Mouse (Mus musculus) limb, embryonic 13.5 days (tissue): ENCODE results near the gene Vmn1r163. TPM values are rescaled to one million over a fixed set of nuclear protein-coding genes. Genes with fewer than 3 reads are reported as not detected.
"Not testable (repeated sequence)": the region's sequence is repeated elsewhere in the genome, so short reads cannot be mapped to it uniquely, and the experiment has no call there.

ENCODE experiments used
- ATAC-seq: fragments of 200-750 bp; cut with Nextera tagmentation; 2 replicates; pipeline ENCODE4 v1.8.0; 2017; ENCODE audit warnings: low read depth, moderate number of reproducible peaks, moderate TSS enrichment; ENCODE audit not compliant: low FRiP score
- H3K27ac ChIP-seq: fragments of 300-500 bp; sonication (generic); 2 replicates; pipeline ENCODE4 v1.5.1; 2015; ENCODE audit warnings: inconsistent platforms, mild to moderate bottlenecking, moderate library complexity
- H3K27me3 ChIP-seq: fragments of 300-500 bp; sonication (generic); 2 replicates; pipeline ENCODE4 v1.6.1; 2015; ENCODE audit warnings: mild to moderate bottlenecking, inconsistent platforms
- H3K36me3 ChIP-seq: fragments of 300-500 bp; sonication (generic); 2 replicates; pipeline ENCODE4 v1.6.1; 2015; ENCODE audit warnings: inconsistent platforms, mild to moderate bottlenecking, moderate library complexity
- H3K4me1 ChIP-seq: fragments of 300-500 bp; sonication (generic); 2 replicates; pipeline ENCODE4 v1.6.1; 2015; ENCODE audit warnings: inconsistent platforms
- H3K4me2 ChIP-seq: fragments of 300-500 bp; sonication (generic); replicated peaks from 2 replicates; pipeline ENCODE4 v1.6.1; 2015; ENCODE audit warnings: inconsistent platforms, mild to moderate bottlenecking, moderate library complexity
- H3K4me3 ChIP-seq: fragments of 300-500 bp; sonication (generic); 2 replicates; pipeline ENCODE4 v1.5.1; 2015; ENCODE audit warnings: moderate library complexity, mild to moderate bottlenecking, inconsistent platforms
- H3K9ac ChIP-seq: fragments of 300-500 bp; sonication (generic); 2 replicates; pipeline ENCODE4 v1.6.1; 2015; ENCODE audit warnings: mild to moderate bottlenecking, inconsistent platforms
- H3K9me3 ChIP-seq: fragments of 300-500 bp; sonication (generic); 2 replicates; pipeline ENCODE4 v1.6.1; 2016; ENCODE audit warnings: inconsistent platforms
- WGBS: fragments of 180-500 bp; shearing (Covaris S2); methylation state at CpG from one replicate; pipeline ENCODE4 v1.1.7; 2015; 5-methylcytosine and 5-hydroxymethylcytosine counted together
- polyA plus RNA-seq: library from polyadenylated mRNA; unstranded; fragments of >200 nt; fragmentation: Nextera tagmentation; extraction: Ambion mirVana; gene quantifications from 2 replicates; pipeline ENCODE4 v1.2.1, GENCODE M21; 2015

The Vmn1r163 gene
- polyA plus RNA-seq: not detected in 2 replicates

DNA sequence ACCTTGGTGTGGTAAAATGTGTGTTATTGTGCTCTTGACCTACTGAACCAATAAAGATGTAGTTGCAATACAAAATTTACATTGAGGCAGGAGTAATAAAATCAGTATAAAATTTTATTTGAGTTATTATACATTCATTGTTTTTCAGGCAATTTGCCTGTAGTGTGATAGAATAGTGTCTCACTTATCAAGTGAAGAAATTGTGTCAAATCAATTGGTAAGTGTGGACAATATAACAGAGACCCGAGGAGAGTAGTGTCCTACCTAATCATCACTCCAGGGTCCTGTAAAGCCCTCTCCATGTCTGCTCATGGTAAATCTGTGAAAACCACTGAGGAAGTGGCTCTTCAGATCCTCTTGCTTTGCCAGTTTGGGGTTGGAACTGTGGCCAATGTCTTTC, at the start of gene Vmn1r163:
Gene Vmn1r163, plus strand, starts transcription at position 301 of the 400 bp plus-strand sequence.
- H3K9ac ChIP-seq, H3K4me2 ChIP-seq, H3K36me3 ChIP-seq, H3K4me3 ChIP-seq, H3K4me1 ChIP-seq, H3K27ac ChIP-seq, H3K9me3 ChIP-seq, H3K27me3 ChIP-seq, ATAC-seq: not testable (repeated sequence)
- WGBS: no CpG with 5 or more reads among the region's 1 CpGs

- no CpG with 5 or more reads among the region's 3 CpGs for WGBS
- H3K4me2 ChIP-seq, ATAC-seq: not testable (repeated sequence)
Measured at GRCm38 (mm10) chr7:23019823-23020222, 35.5 kb upstream of the Vmn1r163 start, which contains the start of gene Gm4216. Gm4216 (minus strand) TSS chr7:23019923.

GRCm38 (mm10) chr7:23067356-23067755, 12.0 kb downstream of the Vmn1r163 start, which contains the start of gene Gm8720:
Gm8720 (minus strand) TSS chr7:23067456.
- not testable (repeated sequence) for H3K4me2 ChIP-seq, H3K4me1 ChIP-seq, ATAC-seq, H3K27ac ChIP-seq, H3K9ac ChIP-seq, H3K27me3 ChIP-seq, H3K36me3 ChIP-seq, H3K4me3 ChIP-seq, H3K9me3 ChIP-seq
- no CpG with 5 or more reads among the region's 1 CpGs for WGBS

More at GRCm38 (mm10) chr7:23019823-23020222, 35.5 kb upstream of the Vmn1r163 start, which contains the start of gene Gm4216:
- H3K27me3 ChIP-seq, H3K4me1 ChIP-seq, H3K4me3 ChIP-seq, H3K9ac ChIP-seq, H3K36me3 ChIP-seq, H3K27ac ChIP-seq, H3K9me3 ChIP-seq: not testable (repeated sequence)

Other genes with a start within 250 kb of the Vmn1r163 start
- not detected in 2 replicates for gene Vmn1r159, start 211.9 kb upstream of the Vmn1r163 start, polyA plus RNA-seq
- not detected in 2 replicates for gene Vmn1r160, start 184.3 kb upstream of the Vmn1r163 start, polyA plus RNA-seq
- not detected in 2 replicates for gene Gm4214, start 70.9 kb upstream of the Vmn1r163 start, polyA plus RNA-seq
- not detected in 2 replicates for gene Gm4216, start 35.6 kb upstream of the Vmn1r163 start, polyA plus RNA-seq
- gene Gm8720, start 11.9 kb downstream of the Vmn1r163 start, polyA plus RNA-seq: not detected in 2 replicates
- gene Gm10662, start 88.9 kb downstream of the Vmn1r163 start, polyA plus RNA-seq: not detected in 2 replicates
- not detected in 2 replicates for gene Vmn1r165, start 161.8 kb downstream of the Vmn1r163 start, polyA plus RNA-seq
- gene Vmn1r166, start 196.1 kb downstream of the Vmn1r163 start, polyA plus RNA-seq: not detected in 2 replicates
- gene Gm6902, start 223.4 kb downstream of the Vmn1r163 start, polyA plus RNA-seq: not detected in 2 replicates
- not detected in 2 replicates for gene Nlrp4e, start 245.7 kb downstream of the Vmn1r163 start, polyA plus RNA-seq